Mouse (Mus musculus) layer of hippocampus, adult 2 months (tissue): ENCODE measurements around the gene Ints3. TPM values are rescaled to one million over a fixed set of nuclear protein-coding genes. Genes with fewer than 3 reads are reported as not detected.

Experiments
- DNase-seq, 2 experiments: peaks; one replicate each; pipeline ENCODE4 v3.0.0; 2022; ENCODE audit warnings: low spot score in 2 of 2
- H3K27ac ChIP-seq: fragments of 200-600 bp; 2 replicates; pipeline ENCODE4 v1.8.1; 2022
- H3K4me3 ChIP-seq: fragments of 200-600 bp; 2 replicates; pipeline ENCODE4 v1.8.1; 2022; ENCODE audit warnings: mild to moderate bottlenecking
- CTCF ChIP-seq: fragments of 200-600 bp; conservative IDR thresholded peaks from 2 replicates; pipeline ENCODE4 v1.8.1; 2022; ENCODE audit warnings: antibody characterized with exemption, mild to moderate bottlenecking, moderate library complexity
- total RNA-seq, 2 experiments: library from RNA; stranded (reverse); gene quantifications; 2 replicates each; pipeline ENCODE4 v1.2.3; 2021

The Ints3 gene
- total RNA-seq, 2 experiments from 2014 or later, result 74.1 to 75.4 TPM

DNA sequence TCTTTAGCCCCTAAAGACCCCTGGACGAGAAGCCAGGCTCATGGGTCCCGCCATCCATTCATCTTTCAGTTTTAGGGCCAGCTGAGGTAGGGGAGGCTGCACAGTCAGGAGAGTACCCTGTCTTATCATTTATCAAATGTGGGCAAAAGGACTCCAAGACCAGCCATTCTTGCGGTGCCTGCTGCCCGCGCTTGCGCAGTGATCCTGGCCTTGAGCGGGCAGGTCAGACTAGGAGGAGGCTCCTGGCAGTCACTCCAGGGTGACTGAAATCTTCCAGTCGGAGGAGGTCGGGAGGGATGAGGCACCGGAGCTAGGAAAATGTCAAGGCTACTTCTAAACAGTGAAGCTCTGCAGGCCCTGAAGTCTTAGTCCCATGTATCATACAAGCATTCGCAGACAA lies 51.7 kb downstream of the Ints3 start:
- no peak overlapping the region for H3K4me3 ChIP-seq
- TF ChIP-seq CTCF, result no peak
- no peak overlapping the region for H3K27ac ChIP-seq
- no peak for DNase-seq

DNA sequence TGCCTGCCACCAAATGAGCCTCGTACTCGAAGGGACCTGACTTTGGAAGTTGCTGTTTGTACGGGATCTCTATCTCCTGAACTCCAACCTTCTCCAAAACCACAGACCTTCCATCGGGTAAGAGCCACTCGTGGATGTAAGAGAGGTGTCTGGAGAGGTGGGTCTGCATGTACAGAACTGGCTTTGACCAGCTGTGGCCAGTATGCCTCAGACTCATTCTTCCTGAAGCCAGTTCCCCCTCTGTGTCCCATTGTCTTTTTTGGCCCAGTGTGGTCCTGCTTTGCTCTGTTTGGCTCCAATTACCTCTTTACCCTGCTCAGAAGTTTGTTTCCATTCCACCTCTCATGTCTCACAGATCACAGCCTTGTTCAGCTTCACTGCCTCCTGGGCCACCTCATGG lies 54.9 kb downstream of the Ints3 start:
- no peak for DNase-seq
- no peak for TF ChIP-seq CTCF
- Histone ChIP-seq H3K4me3 (no peak overlapping the region), H3K27ac (no peak overlapping the region)

DNA sequence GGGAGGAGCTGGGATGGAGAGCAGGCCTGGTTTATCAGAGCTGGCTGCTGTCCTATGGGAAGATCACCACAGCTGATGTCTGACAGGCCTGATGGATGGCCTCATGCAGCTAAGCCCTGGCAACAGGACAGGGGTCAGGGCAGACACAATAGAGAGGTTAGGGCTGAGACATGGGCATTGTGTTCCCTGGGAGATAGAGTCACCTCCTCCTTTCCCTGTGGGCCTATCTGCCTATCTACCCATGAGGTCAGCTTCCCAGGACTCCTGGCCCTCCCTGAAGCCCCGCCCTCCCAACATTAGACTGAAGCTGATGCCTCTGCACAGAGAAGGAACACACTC lies 57.2 kb downstream of the Ints3 start:
- TF ChIP-seq CTCF, result no peak
- Histone ChIP-seq H3K4me3 (no peak overlapping the region), H3K27ac (no peak overlapping the region)
- DNase-seq, result no peak

DNA sequence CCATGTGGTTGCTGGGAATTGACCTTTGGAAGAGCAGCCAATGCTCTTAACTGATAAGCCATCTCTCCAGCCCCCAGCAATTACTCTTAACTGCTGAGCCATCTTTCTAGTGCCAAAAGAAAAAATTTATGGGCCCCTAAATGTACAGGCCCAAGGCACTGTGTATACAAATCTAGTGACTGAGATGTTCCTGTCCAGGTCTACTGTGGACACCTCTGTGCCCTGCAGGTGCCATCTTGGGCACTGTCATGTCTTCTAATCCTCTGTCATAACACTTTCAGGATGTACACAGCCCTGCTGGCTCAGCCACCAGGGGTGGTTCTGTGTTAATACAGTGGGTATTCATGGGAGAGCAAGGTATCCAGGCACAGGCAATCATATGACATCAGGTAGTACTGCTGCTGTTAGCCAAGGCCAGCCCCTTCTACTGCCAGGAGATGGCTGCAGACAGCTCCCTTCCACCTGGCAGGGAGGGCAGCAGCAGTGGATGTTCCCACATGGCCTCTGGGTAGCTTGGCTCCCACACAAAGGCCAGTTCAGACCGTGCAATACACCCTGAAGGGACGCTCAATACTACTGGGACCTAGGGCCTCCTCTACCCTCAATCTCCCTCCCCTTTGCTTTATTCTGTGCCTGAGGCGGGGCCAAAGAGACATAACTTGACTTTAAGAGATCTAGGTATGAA lies 57.7 kb downstream of the Ints3 start:
- DNase-seq, result no peak
- H3K4me3 ChIP-seq, result no peak overlapping the region
- no peak for TF ChIP-seq CTCF
- H3K27ac ChIP-seq, result no peak overlapping the region

DNA sequence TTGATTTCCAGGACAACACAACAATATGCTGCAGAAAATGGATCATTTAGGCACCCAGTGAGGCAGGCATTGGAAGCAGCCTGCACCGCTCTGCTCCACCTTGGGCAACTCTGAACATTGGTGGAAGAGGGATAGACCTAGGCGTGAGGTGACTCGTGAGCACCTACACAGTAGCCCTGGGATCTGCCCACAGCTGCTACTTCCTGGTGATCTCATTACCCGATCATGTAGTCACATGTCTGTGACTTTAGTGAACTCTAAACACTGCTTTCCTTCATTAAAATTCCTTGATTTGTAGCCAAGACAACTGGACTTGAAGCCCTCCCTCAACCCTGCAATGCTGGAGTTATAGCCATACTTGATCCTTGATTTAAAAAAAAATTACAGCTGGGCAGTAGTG lies 59.1 kb downstream of the Ints3 start:
- TF ChIP-seq CTCF, result no peak
- DNase-seq, result no peak
- Histone ChIP-seq H3K27ac (no peak overlapping the region), H3K4me3 (no peak overlapping the region)

DNA sequence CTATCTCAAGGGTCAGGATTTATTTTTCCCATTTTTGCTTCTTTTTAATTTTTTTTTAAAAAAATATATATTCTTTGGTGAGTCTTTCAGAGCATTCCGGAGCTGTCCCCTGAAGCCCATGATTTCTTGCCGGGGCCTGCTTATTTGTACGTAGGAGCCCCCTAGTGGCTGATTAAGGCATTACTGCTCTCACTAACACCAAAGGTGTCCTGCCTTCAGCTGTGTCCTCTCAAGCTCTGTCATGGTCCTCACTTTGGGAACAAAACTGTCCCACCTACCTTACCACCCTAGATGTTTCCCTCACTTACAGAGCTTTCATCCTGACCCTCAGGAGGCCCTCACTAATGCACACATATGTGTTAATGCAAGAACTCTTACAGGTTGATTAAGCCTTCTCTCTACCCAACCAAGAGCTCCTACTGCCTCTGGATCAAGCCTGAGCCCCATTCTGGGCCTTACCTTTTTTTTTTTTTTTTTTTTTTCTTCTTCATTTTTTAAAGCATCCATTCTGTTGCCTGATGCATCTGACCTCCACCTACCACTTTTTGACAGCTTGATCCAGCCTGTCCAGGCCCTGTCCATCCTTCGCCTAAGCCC lies 59.9 kb downstream of the Ints3 start:
- peak; percentile 96 for TF ChIP-seq CTCF
- no peak overlapping the region for H3K27ac ChIP-seq
- H3K4me3 ChIP-seq, result no peak overlapping the region
- DNase-seq, result peak; percentile 72 to 91

DNA sequence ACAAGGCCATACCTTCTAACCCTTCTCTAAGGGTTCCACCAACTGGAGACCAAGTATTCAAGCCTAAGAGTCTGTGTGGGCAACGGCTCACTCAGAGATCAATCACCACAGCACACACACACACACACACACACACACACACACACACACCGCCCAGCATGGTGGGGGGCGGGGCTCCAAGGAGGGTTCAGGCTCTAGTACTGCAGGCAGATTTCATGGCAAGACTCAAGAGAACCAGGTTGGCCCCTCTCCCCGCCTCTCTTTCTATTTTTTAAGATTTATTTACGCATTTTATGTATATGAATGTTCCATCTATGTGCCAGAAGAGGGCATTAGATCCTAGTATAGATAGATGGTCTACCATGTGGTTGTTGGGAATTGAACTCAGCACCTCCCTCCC lies 60.6 kb downstream of the Ints3 start:
- TF ChIP-seq CTCF, result no peak
- no peak overlapping the region for H3K4me3 ChIP-seq
- DNase-seq, result no peak
- no peak overlapping the region for H3K27ac ChIP-seq

DNA sequence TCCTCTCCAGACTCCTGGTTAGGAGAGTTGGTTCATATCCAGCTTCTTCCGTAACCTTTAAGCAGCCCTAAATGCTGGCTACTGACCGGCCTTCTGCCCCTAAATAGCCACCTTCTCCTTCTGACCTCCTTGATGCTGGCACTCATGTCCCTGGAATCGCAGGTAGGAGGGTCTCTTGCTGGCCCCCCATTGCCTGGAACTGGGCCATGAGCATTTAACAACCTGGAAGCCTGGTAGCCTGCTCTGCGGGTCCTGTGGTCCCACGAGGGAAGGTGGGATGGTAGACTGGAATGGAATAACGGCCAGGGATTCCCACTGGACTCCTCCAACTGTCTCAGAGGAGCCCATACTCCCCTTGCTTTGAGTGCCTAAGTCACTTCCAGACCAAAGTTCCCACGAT lies 61.6 kb downstream of the Ints3 start:
- H3K4me3 ChIP-seq, result no peak overlapping the region
- no peak for DNase-seq
- no peak overlapping the region for H3K27ac ChIP-seq
- TF ChIP-seq CTCF, result no peak

DNA sequence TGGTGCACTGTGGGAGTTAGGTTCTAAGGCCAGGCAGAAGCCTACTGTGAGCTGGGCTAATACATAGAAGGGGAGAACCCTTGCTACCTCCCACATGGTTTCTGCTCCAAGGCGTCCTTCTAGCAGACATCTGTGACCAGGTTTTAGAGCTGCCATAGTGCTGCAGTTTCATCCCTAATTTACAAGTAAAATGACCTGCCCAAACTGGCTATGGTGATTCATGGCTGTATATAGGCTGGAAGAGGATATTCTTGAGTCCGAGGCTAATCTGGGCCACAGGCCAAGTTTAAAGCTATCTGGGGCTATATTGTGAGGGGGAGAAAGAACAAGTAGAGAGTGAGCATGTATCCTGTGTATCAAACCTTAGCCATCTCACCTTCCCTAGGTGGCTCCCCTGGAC lies 64.4 kb downstream of the Ints3 start:
- Histone ChIP-seq H3K4me3 (no peak overlapping the region), H3K27ac (peak overlapping the region; percentile 36)
- DNase-seq, result no peak
- no peak for TF ChIP-seq CTCF

DNA sequence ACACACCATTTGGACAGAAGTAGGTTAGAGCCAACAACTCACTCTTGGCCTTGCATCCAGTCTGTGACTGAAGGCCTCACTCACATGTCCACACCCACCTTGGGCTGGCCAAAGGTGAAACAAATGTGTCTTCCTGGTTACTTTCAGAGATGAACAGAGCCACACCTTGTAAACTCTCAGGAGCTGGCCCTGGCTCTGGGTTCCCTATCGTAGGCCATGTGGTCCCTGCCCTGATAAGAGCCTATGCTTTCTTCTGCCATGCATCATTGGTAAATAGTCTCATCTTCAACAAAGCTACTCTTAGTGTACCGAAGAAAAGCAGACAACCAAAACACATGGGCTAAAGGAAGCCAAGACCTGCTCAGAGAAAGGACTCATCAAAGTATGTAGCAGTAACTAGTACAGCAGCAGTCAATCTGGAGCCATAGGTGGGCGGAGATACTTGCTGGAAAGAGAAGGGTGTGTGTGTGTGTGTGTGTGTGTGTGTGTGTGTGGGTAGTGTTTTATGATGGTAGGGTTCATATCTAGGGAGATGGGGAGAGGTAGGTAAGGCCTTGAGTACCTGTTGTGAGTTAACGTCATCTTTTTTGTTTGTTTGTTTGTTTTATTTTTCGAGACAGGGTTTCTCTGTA lies 66.3 kb downstream of the Ints3 start:
- no peak overlapping the region for H3K27ac ChIP-seq
- no peak for DNase-seq
- no peak for TF ChIP-seq CTCF
- H3K4me3 ChIP-seq, result no peak overlapping the region

DNA sequence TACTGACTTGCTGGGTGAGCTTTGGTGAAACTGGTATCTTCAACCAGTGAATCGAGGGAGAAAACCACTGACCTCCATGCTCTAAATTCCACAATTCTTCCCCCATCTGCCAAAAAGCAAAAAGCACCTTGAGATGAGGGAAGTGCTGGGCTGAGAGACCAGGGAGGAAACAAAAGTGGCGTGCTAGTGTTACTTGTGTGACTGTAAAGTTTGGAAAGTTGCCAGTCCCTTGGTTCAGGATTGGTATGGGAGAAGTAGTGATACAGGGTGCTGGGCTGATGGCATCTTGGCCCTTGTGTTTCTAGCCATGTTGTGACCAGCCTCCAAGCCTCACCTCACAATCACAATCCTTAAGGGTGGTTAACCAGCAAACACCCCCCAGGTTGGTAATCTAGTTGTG lies 71.1 kb downstream of the Ints3 start:
- DNase-seq, result no peak
- TF ChIP-seq CTCF, result no peak
- Histone ChIP-seq H3K4me3 (no peak overlapping the region), H3K27ac (no peak overlapping the region)

DNA sequence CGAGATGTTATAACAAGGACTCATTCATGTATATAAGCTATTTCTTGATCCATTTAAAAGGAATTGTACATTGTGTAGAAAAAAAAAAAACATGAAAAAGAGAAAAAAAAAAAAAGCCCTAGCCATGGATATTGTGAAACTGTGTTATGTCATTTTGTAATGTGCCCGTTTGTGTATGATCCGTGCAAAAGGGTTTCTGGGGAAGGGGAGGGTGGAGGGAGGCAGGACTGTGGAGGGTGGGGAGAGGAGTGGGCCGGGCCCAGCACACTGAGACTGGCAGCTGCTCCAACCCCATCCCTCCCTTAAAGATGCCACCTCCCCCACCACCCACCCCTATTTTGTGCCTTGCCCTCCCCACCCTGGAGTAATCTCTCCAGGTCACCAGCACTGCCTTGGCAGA lies 71.9 kb downstream of the Ints3 start:
- Histone ChIP-seq H3K4me3 (no peak overlapping the region), H3K27ac (no peak overlapping the region)
- DNase-seq, result no peak
- TF ChIP-seq CTCF, result no peak

DNA sequence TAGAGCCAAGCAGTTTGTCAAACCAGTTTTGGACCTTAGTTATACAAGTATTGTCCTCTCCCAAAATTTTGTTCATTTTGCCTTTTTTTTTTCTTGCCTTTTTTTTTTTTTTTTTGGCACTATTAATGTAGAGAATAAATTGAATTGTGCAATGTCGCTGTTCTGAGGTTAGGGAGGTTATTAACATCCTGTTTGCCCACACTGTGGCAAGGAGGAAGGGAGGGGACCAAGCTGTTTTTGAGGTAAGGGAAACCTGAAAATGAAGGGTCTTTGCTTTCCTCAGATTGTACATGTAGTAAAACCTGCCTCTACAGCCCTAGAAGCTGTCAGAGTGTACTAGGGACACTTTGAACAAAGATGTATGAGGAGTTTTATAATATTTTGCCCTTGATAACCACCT lies 74.2 kb downstream of the Ints3 start:
- no peak overlapping the region for H3K4me3 ChIP-seq
- TF ChIP-seq CTCF, result no peak
- no peak for DNase-seq
- H3K27ac ChIP-seq, result no peak overlapping the region

DNA sequence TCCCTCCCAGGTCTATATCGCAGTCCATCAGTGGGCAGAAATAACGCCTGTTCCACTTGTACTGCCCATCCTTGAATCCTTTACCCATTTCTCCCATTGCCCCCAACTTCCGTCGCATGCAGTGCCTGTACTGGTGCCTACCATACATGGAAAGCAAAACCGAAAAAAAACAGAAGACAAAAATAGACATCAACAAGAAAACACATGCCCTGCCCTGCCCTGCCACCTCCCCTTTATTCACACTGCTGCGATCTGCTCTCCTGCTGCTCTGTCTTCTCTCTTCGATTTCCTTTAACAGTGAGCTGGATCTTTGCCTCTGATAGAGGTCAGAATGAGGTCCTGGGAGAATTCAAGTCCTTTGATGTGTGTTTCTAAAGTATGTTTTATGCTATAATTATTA lies 75.5 kb downstream of the Ints3 start:
- no peak for DNase-seq
- TF ChIP-seq CTCF, result no peak
- Histone ChIP-seq H3K27ac (no peak overlapping the region), H3K4me3 (no peak overlapping the region)

DNA sequence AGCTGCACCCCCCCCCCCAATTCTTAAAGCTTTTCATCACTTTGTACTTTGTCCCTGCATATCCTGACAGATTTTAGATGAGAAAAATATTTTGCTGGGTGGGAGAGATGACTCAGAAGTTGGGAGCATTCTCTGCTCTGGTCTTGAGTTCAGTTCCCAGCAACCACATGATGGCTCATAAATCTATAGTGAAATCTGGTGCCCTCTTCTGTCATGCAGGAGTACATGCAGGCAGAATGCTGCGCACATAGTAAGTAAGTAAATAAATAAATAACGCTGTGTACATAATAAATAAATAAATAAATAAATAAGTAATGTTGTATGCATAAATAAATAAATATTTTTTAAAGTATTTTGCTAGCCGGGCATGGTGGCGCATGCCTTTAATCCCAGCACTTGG lies 85.6 kb downstream of the Ints3 start:
- Histone ChIP-seq H3K4me3 (no peak overlapping the region), H3K27ac (no peak overlapping the region)
- TF ChIP-seq CTCF, result peak; percentile 46
- no peak for DNase-seq
